Mouse (Mus musculus) hindbrain, embryonic 16.5 days (tissue): ENCODE results near the gene Samd4. TPM values are rescaled to one million over a fixed set of nuclear protein-coding genes. Genes with fewer than 3 reads are reported as not detected.

ENCODE experiments used
- ATAC-seq: fragments of 200-750 bp; cut with Nextera tagmentation; 2 replicates; pipeline ENCODE4 v1.8.0; 2017; ENCODE audit warnings: moderate TSS enrichment, moderate library complexity
- H3K27ac ChIP-seq: fragments of 300-500 bp; sonication (generic); 2 replicates; pipeline ENCODE4 v1.5.1; 2014; ENCODE audit warnings: low read depth, mild to moderate bottlenecking, control low read depth, low read length, moderate library complexity
- H3K27me3 ChIP-seq: fragments of 300-500 bp; sonication (generic); replicated peaks from 2 replicates; pipeline ENCODE4 v1.6.1; 2014; ENCODE audit warnings: low read length; ENCODE audit not compliant: control insufficient read depth, insufficient read depth
- H3K36me3 ChIP-seq: fragments of 300-500 bp; sonication (generic); 2 replicates; pipeline ENCODE4 v1.6.1; 2014; ENCODE audit warnings: mild to moderate bottlenecking, low read length, moderate library complexity, mixed read lengths; ENCODE audit not compliant: control insufficient read depth, insufficient read depth
- H3K4me1 ChIP-seq: fragments of 300-500 bp; sonication (generic); 2 replicates; pipeline ENCODE4 v1.6.1; 2014; ENCODE audit warnings: low read depth, low read length; ENCODE audit not compliant: control insufficient read depth, insufficient read depth
- H3K4me2 ChIP-seq: fragments of 300-500 bp; sonication (generic); 2 replicates; pipeline ENCODE4 v1.6.1; 2014; ENCODE audit warnings: mild to moderate bottlenecking, low read length, control low read depth, moderate library complexity
- H3K4me3 ChIP-seq: fragments of 300-500 bp; sonication (generic); 2 replicates; pipeline ENCODE4 v1.5.1; 2014; ENCODE audit warnings: mild to moderate bottlenecking, low read length, control low read depth, moderate library complexity
- H3K9ac ChIP-seq: fragments of 300-500 bp; sonication (generic); 2 replicates; pipeline ENCODE4 v1.6.1; 2014; ENCODE audit warnings: low read depth, mild to moderate bottlenecking, control low read depth, low read length, moderate library complexity
- H3K9me3 ChIP-seq: fragments of 300-500 bp; sonication (generic); 2 replicates; pipeline ENCODE4 v1.6.1; 2014; ENCODE audit warnings: mild to moderate bottlenecking, low read length, moderate library complexity; ENCODE audit not compliant: control insufficient read depth
- WGBS: fragments of 180-500 bp; shearing (Covaris S2); extraction: QIAGEN DNeasy Blood & Tissue Kit; methylation state at CpG from one replicate; pipeline ENCODE4 v1.1.7; 2014; 5-methylcytosine and 5-hydroxymethylcytosine counted together
- polyA plus RNA-seq: library from polyadenylated mRNA; unstranded; fragments of >200 nt; fragmentation: Nextera tagmentation; extraction: Ambion mirVana; gene quantifications from 2 replicates; pipeline ENCODE4 v1.2.1, GENCODE M21; 2015

Gene Samd4
- polyA plus RNA-seq, 1 experiment from 2014 or later, result 4.7 TPM

- Histone ChIP-seq H3K27me3 (no peaks in the 10 kb centered on the region; the same call in 1 of the 2 replicates), H3K4me2 (peak overlapping the region; percentile 84), H3K36me3 (no peaks in the 10 kb centered on the region), H3K27ac (no peak overlapping the region; the same call in 1 of the 2 replicates), H3K9me3 (no peaks in the 10 kb centered on the region), H3K4me3 (peak overlapping the region; percentile 68), H3K9ac (peak overlapping the region; percentile 80), H3K4me1 (peaks cover 10% of the 10 kb centered on the region)
- peak; percentile 4; the same call in 1 of the 2 replicates for ATAC-seq
- 5% methylated on average over 40 of the region's 40 CpGs for WGBS
These were observed 848 bp upstream of the Samd4 start for GRCm38 (mm10) chr14:46881581-46882430.

- ATAC-seq, result peak; percentile 54
- Histone ChIP-seq H3K9ac (peak overlapping the region; percentile 80), H3K4me3 (peak overlapping the region; percentile 68), H3K9me3 (no peaks in the 10 kb centered on the region), H3K27me3 (no peaks in the 10 kb centered on the region; the same call in 1 of the 2 replicates), H3K27ac (peak overlapping the region; percentile 76), H3K4me2 (peak overlapping the region; percentile 84), H3K4me1 (peaks cover 10% of the 10 kb centered on the region), H3K36me3 (no peaks in the 10 kb centered on the region)
- WGBS, result under 1% methylated on average over 70 of the region's 70 CpGs
These were observed 615 bp downstream of the Samd4 start for GRCm38 (mm10) chr14:46883068-46883870.

- Histone ChIP-seq H3K4me3 (peak overlapping the region; percentile 68), H3K9ac (peak overlapping the region; percentile 70), H3K4me2 (peak overlapping the region; percentile 84), H3K27me3 (no peaks in the 10 kb centered on the region; the same call in 1 of the 2 replicates), H3K27ac (peak overlapping the region; percentile 70), H3K9me3 (no peaks in the 10 kb centered on the region), H3K36me3 (no peaks in the 10 kb centered on the region), H3K4me1 (peaks cover 10% of the 10 kb centered on the region)
- under 1% methylated on average over 28 of the region's 29 CpGs for WGBS
- ATAC-seq, result peak; percentile 32
These were observed 1.3 kb downstream of the Samd4 start for GRCm38 (mm10) chr14:46883871-46884441.

GRCm38 (mm10) chr14:46884701-46885428 is 2.2 kb downstream of the Samd4 start:
- Histone ChIP-seq H3K9ac (peak overlapping the region; percentile 70), H3K36me3 (no peaks in the 10 kb centered on the region), H3K9me3 (no peaks in the 10 kb centered on the region), H3K4me2 (peak overlapping the region; percentile 84), H3K27me3 (no peaks in the 10 kb centered on the region; the same call in 1 of the 2 replicates), H3K27ac (peak overlapping the region; percentile 70), H3K4me1 (peaks cover 10% of the 10 kb centered on the region), H3K4me3 (peak overlapping the region; percentile 68)
- ATAC-seq, result peak; percentile 68
- WGBS, result under 1% methylated on average over 32 of the region's 52 CpGs

GRCm38 (mm10) chr14:46885429-46885755 is 2.7 kb downstream of the Samd4 start:
- peaks cover 10% of the 10 kb centered on the region for H3K4me1 ChIP-seq
- no peaks in the 10 kb centered on the region for H3K9me3 ChIP-seq
- H3K4me2 ChIP-seq, result peak overlapping the region; percentile 84
- H3K4me3 ChIP-seq, result peak overlapping the region; percentile 68
- peak overlapping the region; percentile 70 for H3K27ac ChIP-seq
- no peaks in the 10 kb centered on the region for H3K36me3 ChIP-seq
- peak; percentile 37 for ATAC-seq
- H3K27me3 ChIP-seq, result no peaks in the 10 kb centered on the region; the same call in 1 of the 2 replicates
- H3K9ac ChIP-seq, result peak overlapping the region; percentile 70
- 2% methylated on average over 7 of the region's 7 CpGs for WGBS

GRCm38 (mm10) chr14:46885891-46886301 is 3.2 kb downstream of the Samd4 start:
- 23% methylated on average over 5 of the region's 5 CpGs for WGBS
- peaks cover 10% of the 10 kb centered on the region for H3K4me1 ChIP-seq
- H3K4me2 ChIP-seq, result peak overlapping the region; percentile 84
- no peaks in the 10 kb centered on the region for H3K36me3 ChIP-seq
- peak overlapping the region; percentile 68 for H3K4me3 ChIP-seq
- peak overlapping the region; percentile 70 for H3K9ac ChIP-seq
- ATAC-seq, result no peak
- H3K27ac ChIP-seq, result no peak overlapping the region
- H3K27me3 ChIP-seq, result no peaks in the 10 kb centered on the region; the same call in 1 of the 2 replicates
- H3K9me3 ChIP-seq, result no peaks in the 10 kb centered on the region

GRCm38 (mm10) chr14:46889096-46889495 is 6.4 kb downstream of the Samd4 start:
- peaks cover 4% of the 10 kb centered on the region for H3K4me1 ChIP-seq
- H3K27ac ChIP-seq, result no peak overlapping the region
- H3K4me2 ChIP-seq, result no peak overlapping the region
- H3K4me3 ChIP-seq, result no peak overlapping the region
- WGBS, result 92% methylated on average over 4 of the region's 4 CpGs
- no peaks in the 10 kb centered on the region for H3K36me3 ChIP-seq
- no peak overlapping the region for H3K9ac ChIP-seq
- ATAC-seq, result no peak
- H3K27me3 ChIP-seq, result no peaks in the 10 kb centered on the region
- H3K9me3 ChIP-seq, result no peaks in the 10 kb centered on the region

GRCm38 (mm10) chr14:46893961-46894360 is 11.3 kb downstream of the Samd4 start:
- Histone ChIP-seq H3K4me1 (no peaks in the 10 kb centered on the region), H3K27me3 (no peaks in the 10 kb centered on the region), H3K9ac (no peak overlapping the region), H3K36me3 (no peaks in the 10 kb centered on the region), H3K4me2 (no peak overlapping the region), H3K27ac (no peak overlapping the region), H3K9me3 (no peaks in the 10 kb centered on the region), H3K4me3 (no peak overlapping the region)
- WGBS, result 91% methylated on average over 10 of the region's 10 CpGs
- no peak for ATAC-seq
